Mouse (Mus musculus): ENCODE measurements at regions not wholly inside any gene's neighbourhood (a gene's known extent, or its start where the extent isn't known, plus 50 kb on each side); places are given as distances from the start of the nearest gene placed in this dataset.

GRCm38 (mm10) chr10:68360765-68361483 is 82.4 kb upstream of the Arid5b start:
- TF ChIP-seq CTCF (IDR thresholded peaks at IDR 0.05; ENCODE audit: low read depth, low read length) = no peak
- TF ChIP-seq POLR2A (IDR thresholded peaks at IDR 0.05; ENCODE audit: borderline replicate concordance, low read depth, low read length) = no peak
